Mouse (Mus musculus) limb, embryonic 10.5 days (tissue): ENCODE measurements around the gene Shank3. TPM values are rescaled to one million over a fixed set of nuclear protein-coding genes. Genes with fewer than 3 reads are reported as not detected.

Experiments
- DNase-seq: peaks from one replicate; pipeline ENCODE4 v3.0.0-alpha.2; 2017; ENCODE audit warnings: low spot score
- H3K27ac ChIP-seq: fragments of 300-500 bp; sonication (generic); 2 replicates; pipeline ENCODE4 v1.5.1; 2016; ENCODE audit warnings: mild to moderate bottlenecking
- H3K27me3 ChIP-seq: fragments of 300-500 bp; sonication (generic); 2 replicates; pipeline ENCODE4 v1.6.1; 2016; ENCODE audit warnings: low read depth, mild to moderate bottlenecking; ENCODE audit not compliant: poor library complexity, severe bottlenecking
- H3K36me3 ChIP-seq: fragments of 300-500 bp; sonication (generic); 2 replicates; pipeline ENCODE4 v1.6.1; 2016; ENCODE audit warnings: mild to moderate bottlenecking, moderate library complexity
- H3K4me1 ChIP-seq: fragments of 300-500 bp; sonication (generic); 2 replicates; pipeline ENCODE4 v1.6.1; 2016
- H3K4me3 ChIP-seq: fragments of 300-500 bp; sonication (generic); 2 replicates; pipeline ENCODE4 v1.5.1; 2016; ENCODE audit warnings: mild to moderate bottlenecking, moderate library complexity
- H3K9me3 ChIP-seq: fragments of 300-500 bp; sonication (generic); replicated peaks from 2 replicates; pipeline ENCODE4 v1.6.1; 2016; ENCODE audit warnings: mild to moderate bottlenecking
- WGBS: fragments of 180-500 bp; shearing (Covaris S2); methylation state at CpG from one replicate; pipeline ENCODE4 v1.1.7; 2016; 5-methylcytosine and 5-hydroxymethylcytosine counted together
- polyA plus RNA-seq: library from polyadenylated mRNA; unstranded; fragments of >200 nt; fragmentation: Nextera tagmentation; extraction: Ambion mirVana; gene quantifications from 2 replicates; pipeline ENCODE4 v1.2.1, GENCODE M21; 2016

Gene Shank3
- polyA plus RNA-seq, 1 experiment from 2014 or later, result 2.8 TPM

GRCm38 (mm10) chr15:89521951-89522350 is 22.5 kb downstream of the Shank3 start:
- Histone ChIP-seq H3K4me3 (no peak overlapping the region), H3K27me3 (peaks cover 48% of the 10 kb centered on the region)

GRCm38 (mm10) chr15:89522566-89523282 is 23.3 kb downstream of the Shank3 start:
- WGBS, result 89% methylated on average over 10 of the region's 10 CpGs
- DNase-seq, result peak; percentile 26
- H3K9me3 ChIP-seq, result no peaks in the 10 kb centered on the region
- peaks cover 48% of the 10 kb centered on the region for H3K27me3 ChIP-seq
- peaks cover 12% of the 10 kb centered on the region for H3K4me1 ChIP-seq
- no peak overlapping the region for H3K27ac ChIP-seq
- H3K36me3 ChIP-seq, result no peaks in the 10 kb centered on the region
- H3K4me3 ChIP-seq, result peak overlapping the region; percentile 72; the same call in 1 of the 2 replicates

More at GRCm38 (mm10) chr15:89521951-89522350, 22.5 kb downstream of the Shank3 start:
- Histone ChIP-seq H3K36me3 (no peaks in the 10 kb centered on the region), H3K9me3 (no peaks in the 10 kb centered on the region), H3K4me1 (peaks cover 12% of the 10 kb centered on the region), H3K27ac (no peak overlapping the region)
- WGBS, result 62% methylated on average over 7 of the region's 7 CpGs
- peak; percentile 27 for DNase-seq

GRCm38 (mm10) chr15:89523283-89523832 is 23.9 kb downstream of the Shank3 start:
- no peaks in the 10 kb centered on the region for H3K9me3 ChIP-seq
- H3K27me3 ChIP-seq, result peaks cover 48% of the 10 kb centered on the region
- peaks cover 12% of the 10 kb centered on the region for H3K4me1 ChIP-seq
- no peaks in the 10 kb centered on the region for H3K36me3 ChIP-seq
- peak; percentile 53 for DNase-seq
- 13% methylated on average over 46 of the region's 47 CpGs for WGBS
- no peak overlapping the region for H3K27ac ChIP-seq
- H3K4me3 ChIP-seq, result peak overlapping the region; percentile 72

- no peaks in the 10 kb centered on the region for H3K9me3 ChIP-seq
- H3K4me1 ChIP-seq, result peaks cover 12% of the 10 kb centered on the region
- H3K27ac ChIP-seq, result peak overlapping the region; percentile 67
- 6% methylated on average over 49 of the region's 52 CpGs for WGBS
- peak overlapping the region; percentile 72 for H3K4me3 ChIP-seq
- peaks cover 48% of the 10 kb centered on the region for H3K27me3 ChIP-seq
- no peaks in the 10 kb centered on the region for H3K36me3 ChIP-seq
- DNase-seq, result peak; percentile 53
These were observed 24.7 kb downstream of the Shank3 start for GRCm38 (mm10) chr15:89524001-89524571.

GRCm38 (mm10) chr15:89524611-89525415 is 25.4 kb downstream of the Shank3 start:
- Histone ChIP-seq H3K9me3 (no peaks in the 10 kb centered on the region), H3K4me1 (peaks cover 12% of the 10 kb centered on the region), H3K4me3 (peak overlapping the region; percentile 72), H3K36me3 (no peaks in the 10 kb centered on the region), H3K27ac (no peak overlapping the region), H3K27me3 (peaks cover 48% of the 10 kb centered on the region)
- DNase-seq, result peak; percentile 28
- WGBS, result 68% methylated on average over 8 of the region's 8 CpGs

- Histone ChIP-seq H3K36me3 (no peaks in the 10 kb centered on the region), H3K27me3 (peaks cover 48% of the 10 kb centered on the region), H3K9me3 (no peaks in the 10 kb centered on the region), H3K27ac (no peak overlapping the region), H3K4me3 (no peak overlapping the region), H3K4me1 (peaks cover 12% of the 10 kb centered on the region)
- WGBS, result 92% methylated on average over 8 of the region's 8 CpGs
- peak; percentile 25 for DNase-seq
These were observed 26.0 kb downstream of the Shank3 start for GRCm38 (mm10) chr15:89525464-89525863.

GRCm38 (mm10) chr15:89525896-89526295 is 26.5 kb downstream of the Shank3 start:
- WGBS, result 82% methylated on average over 7 of the region's 7 CpGs
- Histone ChIP-seq H3K27me3 (peaks cover 50% of the 10 kb centered on the region), H3K36me3 (no peaks in the 10 kb centered on the region)

GRCm38 (mm10) chr15:89526776-89527325 is 27.4 kb downstream of the Shank3 start:
- Histone ChIP-seq H3K27me3 (peaks cover 50% of the 10 kb centered on the region), H3K36me3 (0 out of 2 replicates have a peak, but pooled peaks cover 2% of the 10 kb centered on the region), H3K4me1 (peaks cover 12% of the 10 kb centered on the region), H3K4me3 (no peak overlapping the region), H3K27ac (no peak overlapping the region), H3K9me3 (no peaks in the 10 kb centered on the region)
- DNase-seq, result no peak
- WGBS, result 93% methylated on average over 19 of the region's 19 CpGs

More at GRCm38 (mm10) chr15:89525896-89526295, 26.5 kb downstream of the Shank3 start:
- no peak overlapping the region for H3K27ac ChIP-seq
- H3K4me1 ChIP-seq, result peaks cover 12% of the 10 kb centered on the region
- H3K4me3 ChIP-seq, result no peak overlapping the region
- no peak for DNase-seq
- H3K9me3 ChIP-seq, result no peaks in the 10 kb centered on the region

GRCm38 (mm10) chr15:89527466-89527865 is 28.0 kb downstream of the Shank3 start:
- Histone ChIP-seq H3K9me3 (no peaks in the 10 kb centered on the region), H3K27ac (no peak overlapping the region), H3K4me3 (no peak overlapping the region), H3K27me3 (peaks cover 47% of the 10 kb centered on the region), H3K4me1 (peaks cover 18% of the 10 kb centered on the region), H3K36me3 (0 out of 2 replicates have a peak, but pooled peaks cover 2% of the 10 kb centered on the region)
- no peak for DNase-seq
- WGBS, result 84% methylated on average over 7 of the region's 7 CpGs

GRCm38 (mm10) chr15:89528201-89528850 is 28.9 kb downstream of the Shank3 start:
- Histone ChIP-seq H3K36me3 (0 out of 2 replicates have a peak, but pooled peaks cover 2% of the 10 kb centered on the region), H3K4me1 (peaks cover 24% of the 10 kb centered on the region), H3K9me3 (no peaks in the 10 kb centered on the region), H3K4me3 (no peak overlapping the region), H3K27ac (no peak overlapping the region), H3K27me3 (peaks cover 42% of the 10 kb centered on the region)
- DNase-seq, result no peak
- WGBS, result 90% methylated on average over 18 of the region's 18 CpGs

- no peaks in the 10 kb centered on the region for H3K9me3 ChIP-seq
- DNase-seq, result no peak
- H3K27ac ChIP-seq, result no peak overlapping the region
- H3K4me3 ChIP-seq, result no peak overlapping the region
- H3K36me3 ChIP-seq, result 0 out of 2 replicates have a peak, but pooled peaks cover 2% of the 10 kb centered on the region
- WGBS, result 90% methylated on average over 10 of the region's 10 CpGs
- peaks cover 40% of the 10 kb centered on the region for H3K27me3 ChIP-seq
- H3K4me1 ChIP-seq, result peaks cover 21% of the 10 kb centered on the region
These were observed 29.5 kb downstream of the Shank3 start for GRCm38 (mm10) chr15:89528923-89529322.

- Histone ChIP-seq H3K36me3 (0 out of 2 replicates have a peak, but pooled peaks cover 2% of the 10 kb centered on the region), H3K9me3 (no peaks in the 10 kb centered on the region), H3K4me3 (no peak overlapping the region), H3K27ac (no peak overlapping the region), H3K4me1 (peaks cover 15% of the 10 kb centered on the region), H3K27me3 (peaks cover 26% of the 10 kb centered on the region)
- WGBS, result 5% methylated on average over 4 of the region's 4 CpGs
- peak; percentile 85 for DNase-seq
These were observed 30.9 kb downstream of the Shank3 start for GRCm38 (mm10) chr15:89530336-89530735.
